Mouse (Mus musculus): Measurements from ENCODE around the gene Cd36. TPM values are rescaled to one million over a fixed set of nuclear protein-coding genes. Genes with fewer than 3 reads are reported as not detected.
A peak's percentile ranks its signal among the peaks of the same experiment; 100 is the strongest.

Cd36 gene
- polyA plus RNA-seq, 1 experiment = 14.3 TPM

GRCm38 (mm10) chr5:17836408-17836807 lies 52.2 kb downstream of the Cd36 start:
- H3K4me3 ChIP-seq (ENCODE audit: extremely low read depth, insufficient read depth, insufficient read length) = no peak overlapping the region
- no peaks in the 10 kb centered on the region for H3K36me3 ChIP-seq (ENCODE audit: control insufficient read depth, insufficient read depth, low read length)
- H3K27me3 ChIP-seq (ENCODE audit: control insufficient read depth, insufficient read depth, low read length) = no peaks in the 10 kb centered on the region
- no peak for TF ChIP-seq POLR2A (IDR thresholded peaks at IDR 0.05; ENCODE audit: low read depth, low read length)
- TF ChIP-seq CTCF (IDR thresholded peaks at IDR 0.05; ENCODE audit: extremely low read depth, insufficient read depth, insufficient read length, insufficient replicate concordance) = no peak
- 88% methylated on average over 4 of the region's 4 CpGs for WGBS
- no peak for DNase-seq (ENCODE audit: low read depth in 1 of 2, low spot score in 2 of 2)
- peaks cover 3% of the 10 kb centered on the region for H3K4me1 ChIP-seq (ENCODE audit: control insufficient read depth, insufficient read depth, insufficient read length)
- peak overlapping the region; percentile 32; the same call in 1 of the 2 replicates for H3K27ac ChIP-seq (ENCODE audit: insufficient read depth, low read length)

- 15% methylated on average over 4 of the region's 4 CpGs for WGBS
- peaks cover 4% of the 10 kb centered on the region for H3K4me1 ChIP-seq (ENCODE audit: control insufficient read depth, insufficient read depth, insufficient read length)
- no peak for DNase-seq (ENCODE audit: low read depth in 1 of 2, low spot score in 2 of 2)
- no peak overlapping the region; the same call in 1 of the 2 replicates for H3K27ac ChIP-seq (ENCODE audit: insufficient read depth, low read length)
- TF ChIP-seq CTCF (IDR thresholded peaks at IDR 0.05; ENCODE audit: extremely low read depth, insufficient read depth, insufficient read length, insufficient replicate concordance) = no peak
- no peaks in the 10 kb centered on the region for H3K27me3 ChIP-seq (ENCODE audit: control insufficient read depth, insufficient read depth, low read length)
- H3K36me3 ChIP-seq (ENCODE audit: control insufficient read depth, insufficient read depth, low read length) = no peaks in the 10 kb centered on the region
- no peak overlapping the region; the same call in 1 of the 2 replicates for H3K4me3 ChIP-seq (ENCODE audit: extremely low read depth, insufficient read depth, insufficient read length)
Observed at GRCm38 (mm10) chr5:17835302-17836097, 53.1 kb downstream of the Cd36 start.

- DNase-seq (ENCODE audit: low read depth in 1 of 2, low spot score in 2 of 2) = no peak
- H3K36me3 ChIP-seq (ENCODE audit: control insufficient read depth, insufficient read depth, low read length) = no peaks in the 10 kb centered on the region
- WGBS = 93% methylated on average over 1 of the region's 1 CpGs
- no peak overlapping the region for H3K4me3 ChIP-seq (ENCODE audit: extremely low read depth, insufficient read depth, insufficient read length)
- TF ChIP-seq POLR2A (IDR thresholded peaks at IDR 0.05; ENCODE audit: low read depth, low read length) (no peak), CTCF (IDR thresholded peaks at IDR 0.05; ENCODE audit: extremely low read depth, insufficient read depth, insufficient read length, insufficient replicate concordance) (no peak)
- H3K4me1 ChIP-seq (ENCODE audit: control insufficient read depth, insufficient read depth, insufficient read length) = peaks cover 4% of the 10 kb centered on the region
- no peaks in the 10 kb centered on the region for H3K27me3 ChIP-seq (ENCODE audit: control insufficient read depth, insufficient read depth, low read length)
- H3K27ac ChIP-seq (ENCODE audit: insufficient read depth, low read length) = no peak overlapping the region
Observed at GRCm38 (mm10) chr5:17833797-17834196, 54.8 kb downstream of the Cd36 start.

GRCm38 (mm10) chr5:17830536-17830935 lies 58.1 kb downstream of the Cd36 start:
- Histone ChIP-seq H3K4me3 (ENCODE audit: extremely low read depth, insufficient read depth, insufficient read length) (no peak overlapping the region), H3K4me1 (ENCODE audit: control insufficient read depth, insufficient read depth, insufficient read length) (0 out of 2 replicates have a peak, but pooled peaks cover 2% of the 10 kb centered on the region), H3K36me3 (ENCODE audit: control insufficient read depth, insufficient read depth, low read length) (no peaks in the 10 kb centered on the region), H3K27ac (ENCODE audit: insufficient read depth, low read length) (no peak overlapping the region), H3K27me3 (ENCODE audit: control insufficient read depth, insufficient read depth, low read length) (no peaks in the 10 kb centered on the region)
- 9% methylated on average over 2 of the region's 2 CpGs for WGBS
- DNase-seq (ENCODE audit: low read depth in 1 of 2, low spot score in 2 of 2) = no peak
- TF ChIP-seq POLR2A (IDR thresholded peaks at IDR 0.05; ENCODE audit: low read depth, low read length) = no peak
- no peak for TF ChIP-seq CTCF (IDR thresholded peaks at IDR 0.05; ENCODE audit: extremely low read depth, insufficient read depth, insufficient read length, insufficient replicate concordance)

- DNase-seq (ENCODE audit: low read depth in 1 of 2, low spot score in 2 of 2) = no peak
- TF ChIP-seq POLR2A (IDR thresholded peaks at IDR 0.05; ENCODE audit: low read depth, low read length) (no peak), CTCF (IDR thresholded peaks at IDR 0.05; ENCODE audit: extremely low read depth, insufficient read depth, insufficient read length, insufficient replicate concordance) (no peak)
- Histone ChIP-seq H3K27me3 (ENCODE audit: control insufficient read depth, insufficient read depth, low read length) (no peaks in the 10 kb centered on the region), H3K4me3 (ENCODE audit: extremely low read depth, insufficient read depth, insufficient read length) (no peak overlapping the region), H3K27ac (ENCODE audit: insufficient read depth, low read length) (0 out of 2 replicates have a peak overlapping the region, but pooled peaks have one; percentile 3), H3K36me3 (ENCODE audit: control insufficient read depth, insufficient read depth, low read length) (no peaks in the 10 kb centered on the region), H3K4me1 (ENCODE audit: control insufficient read depth, insufficient read depth, insufficient read length) (0 out of 2 replicates have a peak, but pooled peaks cover 2% of the 10 kb centered on the region)
- WGBS = 84% methylated on average over 15 of the region's 15 CpGs
Observed at GRCm38 (mm10) chr5:17828713-17829544, 59.7 kb downstream of the Cd36 start.

- no peaks in the 10 kb centered on the region for H3K36me3 ChIP-seq (ENCODE audit: control insufficient read depth, insufficient read depth, low read length)
- 23% methylated on average over 1 of the region's 1 CpGs for WGBS
- no peaks in the 10 kb centered on the region for H3K27me3 ChIP-seq (ENCODE audit: control insufficient read depth, insufficient read depth, low read length)
- no peak overlapping the region for H3K4me3 ChIP-seq (ENCODE audit: extremely low read depth, insufficient read depth, insufficient read length)
- no peak for DNase-seq (ENCODE audit: low read depth in 1 of 2, low spot score in 2 of 2)
- no peaks in the 10 kb centered on the region for H3K4me1 ChIP-seq (ENCODE audit: control insufficient read depth, insufficient read depth, insufficient read length)
- no peak overlapping the region for H3K27ac ChIP-seq (ENCODE audit: insufficient read depth, low read length)
- no peak for TF ChIP-seq CTCF (IDR thresholded peaks at IDR 0.05; ENCODE audit: extremely low read depth, insufficient read depth, insufficient read length, insufficient replicate concordance)
- no peak for TF ChIP-seq POLR2A (IDR thresholded peaks at IDR 0.05; ENCODE audit: low read depth, low read length)
Observed at GRCm38 (mm10) chr5:17821395-17821794, 67.2 kb downstream of the Cd36 start.

All from spleen, adult 2 months (tissue).